Mouse (Mus musculus) ES-CJ7 (cell line): Measurements from ENCODE around the gene Hs1bp3.

Source experiments
- DNase-seq: peaks from one replicate; pipeline ENCODE4 v3.0.0; 2011; ENCODE audit warnings: low read depth, low spot score

Gene Hs1bp3

GRCm38 (mm10) chr12:8301841-8302431 lies 11.3 kb upstream of the Hs1bp3 start, which contains the start of gene Gdf7:
Gene Gdf7, minus strand, starts transcription at chr12:8301954.
- peak; percentile 64 for DNase-seq

GRCm38 (mm10) chr12:8305258-8305657 lies 8.0 kb upstream of the Hs1bp3 start:
- no peak for DNase-seq

DNA sequence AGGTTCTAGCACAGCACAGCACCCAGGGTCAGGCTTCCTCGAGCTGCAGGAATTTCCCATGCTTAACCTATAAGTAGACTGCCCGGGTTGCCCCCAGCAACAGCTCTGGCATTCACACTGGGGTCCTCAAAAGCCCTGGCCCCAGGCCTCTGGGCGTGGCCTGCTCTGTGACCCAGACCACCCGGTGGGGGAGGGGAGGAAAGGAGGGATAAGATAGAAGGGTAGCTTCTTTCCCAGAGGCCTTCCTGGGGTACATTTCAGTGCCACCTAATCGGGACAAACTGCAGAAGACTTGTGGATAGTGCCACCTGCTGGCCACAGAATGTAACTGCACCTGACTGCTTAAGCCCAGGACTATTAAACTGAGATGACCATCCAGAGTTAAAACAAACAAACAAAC lies 6.8 kb upstream of the Hs1bp3 start:
- DNase-seq, result peak; percentile 74

- DNase-seq, result peak; percentile 64
These were observed 6.3 kb upstream of the Hs1bp3 start for GRCm38 (mm10) chr12:8306910-8307309.

DNA sequence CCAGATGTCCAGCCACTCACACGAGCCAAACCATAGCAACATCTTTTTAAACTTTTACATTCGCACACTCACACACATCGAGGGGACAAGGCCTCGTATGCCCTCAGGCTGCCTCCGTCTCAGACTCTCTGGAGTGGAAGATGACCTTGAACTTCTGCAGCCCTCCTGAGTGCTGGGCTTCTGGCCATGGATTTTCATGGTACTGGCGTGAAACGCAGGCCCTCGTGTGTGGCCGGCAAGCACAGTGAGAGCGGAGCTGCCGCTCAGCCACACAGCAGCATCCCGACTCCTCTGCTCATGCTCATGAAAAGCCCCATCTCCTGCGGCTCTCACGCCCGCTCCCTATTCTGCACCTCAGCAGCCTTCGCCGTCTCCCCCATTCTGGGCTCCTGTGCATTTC lies 2.2 kb upstream of the Hs1bp3 start:
- DNase-seq, result no peak

DNA sequence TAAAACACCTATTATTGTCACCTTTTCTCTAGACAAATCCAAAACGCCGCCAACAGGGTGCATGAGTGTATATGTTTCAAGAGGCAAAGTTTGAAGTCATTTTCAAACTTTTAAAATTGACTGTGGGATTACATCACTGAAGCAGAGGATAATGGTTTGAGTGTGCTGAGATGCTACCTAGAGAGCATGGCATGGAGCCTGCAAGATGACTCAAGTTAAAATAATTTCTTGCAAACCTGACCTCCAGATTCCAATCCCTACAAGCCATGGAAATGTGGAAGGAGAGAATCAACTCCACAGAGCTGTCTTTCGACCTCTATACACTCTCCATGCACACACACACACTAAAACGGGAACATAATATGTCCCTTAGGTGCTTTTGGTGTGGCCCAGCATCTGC lies 966 bp upstream of the Hs1bp3 start:
- DNase-seq, result no peak

DNA sequence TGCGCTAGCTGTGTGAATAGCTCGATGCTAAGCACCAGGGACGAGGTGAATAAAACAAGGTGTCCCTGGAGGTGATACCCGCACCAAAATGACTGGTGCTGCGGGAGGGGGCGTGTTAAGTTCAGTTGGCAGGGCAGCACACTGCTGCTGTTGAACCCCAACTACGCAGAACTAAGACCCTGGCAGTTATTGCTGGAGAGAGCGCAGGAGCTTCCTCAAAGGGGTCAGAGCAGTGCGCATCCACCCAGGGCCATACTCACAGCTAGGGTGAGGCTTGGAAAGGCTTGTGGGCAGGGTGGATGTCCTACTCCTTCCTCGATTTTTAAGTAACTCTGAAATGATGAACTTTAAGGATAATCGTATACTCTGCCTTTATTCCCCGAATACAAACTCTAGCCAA lies 541 bp downstream of the Hs1bp3 start:
- no peak for DNase-seq

GRCm38 (mm10) chr12:8316541-8316940 lies 3.3 kb downstream of the Hs1bp3 start:
- DNase-seq, result peak; percentile 57

GRCm38 (mm10) chr12:8320084-8320713 lies 7.0 kb downstream of the Hs1bp3 start:
- peak; percentile 76 for DNase-seq

DNA sequence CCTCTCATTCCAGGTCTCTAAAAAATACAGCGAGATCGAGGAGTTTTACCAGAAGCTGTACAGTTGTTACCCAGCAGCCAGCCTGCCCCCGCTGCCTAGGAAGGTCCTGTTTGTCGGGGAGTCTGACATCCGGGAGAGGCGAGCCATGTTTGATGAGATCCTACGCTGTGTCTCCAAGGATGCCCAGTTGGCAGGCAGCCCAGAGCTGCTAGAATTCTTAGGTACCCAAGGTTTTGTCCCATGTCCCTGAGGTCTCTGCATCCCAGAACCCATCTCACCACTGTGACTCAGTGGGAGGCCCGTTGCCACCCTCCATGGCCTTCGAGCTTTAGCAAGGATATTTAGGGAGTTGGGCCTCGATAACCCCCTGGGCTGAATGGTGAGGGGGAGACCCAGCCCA lies 8.3 kb downstream of the Hs1bp3 start:
- no peak for DNase-seq

DNA sequence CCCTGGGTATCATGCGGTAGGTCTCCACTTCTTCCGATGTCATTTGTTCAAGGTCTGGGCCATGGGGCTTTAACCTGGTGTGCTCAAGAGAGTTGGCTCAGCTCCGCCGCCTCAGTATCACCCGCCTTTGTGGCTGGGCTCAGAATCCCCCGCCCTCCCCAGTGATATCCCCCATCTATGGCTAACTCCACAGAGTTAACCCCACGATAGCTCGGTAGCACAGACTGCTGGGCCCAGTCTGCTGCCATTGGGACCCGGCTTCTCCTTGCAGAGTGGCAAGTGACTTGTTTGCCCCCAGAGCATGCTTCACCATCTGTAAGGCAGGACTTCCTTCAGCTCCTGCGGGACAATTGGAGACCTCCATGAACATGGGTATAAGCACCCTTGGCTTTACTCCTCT lies 10.9 kb downstream of the Hs1bp3 start:
- DNase-seq, result no peak

DNA sequence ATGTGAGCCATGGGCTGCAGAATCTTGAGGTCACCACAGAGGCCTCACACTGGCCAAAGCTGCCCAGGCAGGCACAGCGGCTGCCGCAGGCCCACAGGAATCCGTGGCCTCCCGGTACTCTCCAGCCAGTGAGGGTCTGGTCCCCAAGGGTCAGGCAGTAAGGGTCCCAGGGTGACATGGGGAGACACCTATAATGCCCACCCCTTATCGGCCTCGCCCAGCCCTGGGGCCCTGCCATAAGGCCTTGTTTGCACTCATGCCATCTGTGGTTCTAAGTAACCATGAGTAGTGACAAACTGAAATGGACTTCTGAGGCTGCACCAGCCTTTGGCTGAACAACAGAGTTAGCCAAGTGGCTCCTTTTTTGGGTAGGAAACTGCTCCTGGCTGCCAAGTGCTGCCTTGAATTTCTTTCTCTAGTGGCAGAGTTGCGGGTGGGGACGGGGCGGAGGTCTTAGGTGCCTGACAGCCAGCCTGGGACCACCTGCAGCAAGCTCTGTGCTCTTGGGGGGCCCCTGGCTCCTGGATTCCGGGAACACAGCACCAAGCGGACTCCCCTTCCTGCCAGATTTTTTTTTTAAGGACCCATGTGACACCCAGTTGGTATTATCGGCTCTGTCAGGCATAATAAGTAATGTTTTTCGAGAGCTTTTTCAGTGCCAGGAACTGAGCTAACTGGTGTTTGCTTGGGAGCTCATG lies 12.2 kb downstream of the Hs1bp3 start:
- DNase-seq, result no peak

DNA sequence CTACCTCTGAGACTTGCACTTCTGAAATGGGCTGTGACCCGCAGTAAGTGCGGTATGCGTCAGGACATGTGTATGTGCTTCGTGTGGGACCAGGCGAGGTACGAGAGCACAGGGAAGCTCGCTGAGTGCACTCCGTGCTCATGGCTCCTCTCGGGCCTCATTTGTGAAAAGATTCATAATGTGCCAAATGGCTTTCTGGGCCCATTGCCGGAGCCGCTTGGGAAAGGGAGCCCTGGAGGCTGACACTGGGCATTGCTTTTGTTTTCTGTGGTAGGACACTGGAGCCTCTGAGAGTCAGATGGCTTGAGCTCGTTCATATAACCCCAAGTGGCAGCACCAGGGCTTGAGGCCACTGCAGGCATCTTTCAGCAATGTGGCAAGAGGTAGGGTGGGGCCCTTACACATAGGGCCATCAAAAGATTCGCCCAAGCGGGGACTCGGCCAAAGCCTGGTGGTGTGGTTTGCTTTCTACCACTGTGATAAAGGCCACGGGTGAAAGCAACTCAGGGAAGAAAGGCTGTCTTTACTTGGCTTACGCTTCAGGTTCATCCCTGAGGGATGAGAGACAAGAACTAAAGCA lies 12.8 kb downstream of the Hs1bp3 start:
- no peak for DNase-seq

DNA sequence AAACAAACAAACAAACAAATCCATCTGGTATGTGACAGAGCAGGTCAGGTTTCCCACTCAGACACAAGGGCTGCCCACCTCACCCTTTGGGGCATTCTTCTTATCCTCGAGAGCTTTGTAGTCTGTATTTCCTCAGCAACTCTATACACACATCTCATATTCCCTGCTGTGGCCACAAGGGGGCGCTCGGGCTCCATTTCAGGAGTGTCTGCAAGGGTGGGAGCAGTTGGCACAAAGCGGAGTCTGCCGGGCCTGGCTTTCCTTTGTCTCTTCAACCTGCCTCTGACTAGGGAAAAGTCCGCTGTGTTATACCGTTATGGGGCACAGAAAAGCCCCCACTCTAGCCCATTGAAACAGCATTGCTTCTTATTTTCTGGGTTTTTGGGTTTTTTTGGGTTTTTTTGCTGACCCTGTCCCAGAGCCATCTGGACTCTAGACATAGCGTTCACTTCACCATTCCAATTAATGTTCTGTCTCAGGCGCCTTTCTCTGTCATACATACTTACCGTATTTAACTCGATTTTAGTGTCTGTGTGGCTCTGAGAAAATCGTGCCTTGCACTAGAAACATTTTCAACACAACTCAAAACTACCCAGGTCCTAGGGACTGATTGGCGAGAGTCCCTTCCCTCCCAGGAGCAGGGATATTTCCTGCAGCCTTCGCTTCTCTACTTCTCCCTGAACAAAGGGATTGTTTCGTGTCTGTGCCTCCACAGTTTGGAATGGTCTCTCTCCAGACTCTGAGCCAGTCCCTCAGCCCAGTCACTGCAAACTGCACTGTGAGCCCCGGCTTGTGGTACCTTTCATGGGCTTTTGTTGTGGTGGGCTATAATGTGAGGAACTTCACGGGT lies 13.8 kb downstream of the Hs1bp3 start:
- peak; percentile 82 for DNase-seq

DNA sequence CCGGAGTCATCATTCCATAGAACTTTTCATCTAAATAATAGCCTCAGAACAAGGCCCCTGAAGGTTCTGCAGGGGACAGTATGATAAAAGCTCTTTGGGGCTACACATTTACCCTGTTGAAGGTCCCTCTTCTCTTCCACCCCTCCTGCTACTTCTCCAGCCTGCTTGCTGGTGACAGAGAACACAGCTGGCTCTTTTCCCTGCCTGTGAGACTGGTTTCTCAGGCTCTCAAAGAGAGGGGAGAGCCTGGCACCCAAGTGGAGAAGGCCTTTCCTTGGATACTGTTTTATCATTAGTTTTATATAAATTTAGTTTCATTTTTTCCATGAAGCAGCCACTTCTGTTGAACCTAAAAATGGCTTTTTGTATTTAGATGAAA lies 14.4 kb downstream of the Hs1bp3 start:
- no peak for DNase-seq

GRCm38 (mm10) chr12:8329236-8329635 lies 16.0 kb downstream of the Hs1bp3 start:
- no peak for DNase-seq

- no peak for DNase-seq
These were observed 18.4 kb downstream of the Hs1bp3 start for GRCm38 (mm10) chr12:8331489-8332173.

GRCm38 (mm10) chr12:8332174-8332542 lies 18.9 kb downstream of the Hs1bp3 start:
- DNase-seq, result no peak

DNA sequence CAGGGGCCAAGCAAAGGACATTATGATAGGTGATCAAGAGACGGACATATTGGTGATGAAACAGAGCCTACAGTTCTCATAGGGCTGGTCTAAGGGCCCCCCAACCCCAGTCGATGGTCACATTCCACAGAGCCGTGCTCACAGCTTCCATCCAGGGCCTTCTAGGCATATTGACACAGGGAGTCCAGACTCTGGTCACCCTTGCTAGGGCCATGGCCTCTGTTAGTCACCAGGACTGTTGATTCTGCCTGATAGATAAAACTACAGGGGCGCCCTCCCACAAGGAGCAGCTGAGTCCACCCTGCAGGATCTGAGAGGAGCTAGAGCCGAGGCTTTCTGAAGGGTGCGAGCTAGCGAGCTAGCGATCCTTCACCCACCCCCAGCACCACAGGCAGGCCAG lies 20.4 kb downstream of the Hs1bp3 start:
- DNase-seq, result no peak

- DNase-seq, result no peak
These were observed 21.0 kb downstream of the Hs1bp3 start for GRCm38 (mm10) chr12:8334261-8334660.

DNA sequence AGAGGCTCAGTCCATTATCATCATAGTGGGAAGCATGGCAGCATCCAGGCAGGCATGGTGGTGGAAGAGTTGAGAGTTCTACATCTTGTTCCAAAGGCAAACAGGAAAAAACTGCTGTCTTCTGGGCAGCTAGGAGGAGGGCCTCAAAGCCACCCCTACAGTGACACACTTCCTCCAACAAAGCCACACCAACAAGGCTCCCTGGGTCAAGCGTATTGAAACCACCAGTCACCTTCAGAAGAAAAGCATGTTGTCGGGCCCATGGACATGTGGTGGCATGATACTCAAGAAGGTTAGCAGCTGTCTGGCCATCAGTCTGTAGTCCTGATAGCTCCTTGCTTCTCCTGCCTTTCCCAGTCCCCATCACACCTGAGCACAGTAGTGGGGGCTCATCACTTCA lies 22.3 kb downstream of the Hs1bp3 start:
- no peak for DNase-seq
